Mouse (Mus musculus) megakaryocyte, embryonic 14.5 days (primary cell): ENCODE measurements at regions not wholly inside any gene's neighbourhood (a gene's known extent, or its start where the extent isn't known, plus 50 kb on each side); places are given as distances from the start of the nearest gene placed in this dataset.

Experiments used
- FLI1 ChIP-seq: IDR thresholded peaks from 2 replicates; pipeline ENCODE4 v1.6.1; 2012; ENCODE audit warnings: low read length, inconsistent platforms, mixed read lengths
- GATA1 ChIP-seq: IDR thresholded peaks from 3 replicates; pipeline ENCODE4 v1.6.1; 2012; ENCODE audit warnings: mixed read lengths, low read length, inconsistent platforms, borderline replicate concordance

DNA sequence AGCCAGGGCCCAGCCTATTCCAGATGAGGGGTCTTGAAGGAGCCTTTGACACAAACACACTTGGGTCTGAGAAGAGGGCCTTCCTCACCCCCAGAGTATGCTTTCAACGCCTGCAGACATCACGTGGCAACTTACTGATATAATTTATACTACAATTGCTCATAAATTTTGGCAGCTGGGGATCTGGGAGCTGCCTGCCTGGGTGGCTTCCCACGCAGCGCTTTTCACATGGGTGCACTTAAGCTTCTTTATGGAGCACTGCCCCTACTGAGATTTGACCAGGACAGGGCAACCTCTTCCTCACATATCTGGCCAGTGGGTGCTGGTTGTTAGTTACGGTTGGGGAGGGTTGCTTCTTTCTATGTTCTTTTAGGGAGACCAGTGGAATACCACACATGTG, 61.6 kb downstream of the Spesp1 start:
- TF ChIP-seq GATA1 = no peak
- no peak for TF ChIP-seq FLI1
